Mouse (Mus musculus): ENCODE measurements around the gene Man1a2. TPM values are rescaled to one million over a fixed set of nuclear protein-coding genes. Genes with fewer than 3 reads are reported as not detected.

Gene Man1a2
- polyA plus RNA-seq, 1 experiment, result 4.9 TPM

DNA sequence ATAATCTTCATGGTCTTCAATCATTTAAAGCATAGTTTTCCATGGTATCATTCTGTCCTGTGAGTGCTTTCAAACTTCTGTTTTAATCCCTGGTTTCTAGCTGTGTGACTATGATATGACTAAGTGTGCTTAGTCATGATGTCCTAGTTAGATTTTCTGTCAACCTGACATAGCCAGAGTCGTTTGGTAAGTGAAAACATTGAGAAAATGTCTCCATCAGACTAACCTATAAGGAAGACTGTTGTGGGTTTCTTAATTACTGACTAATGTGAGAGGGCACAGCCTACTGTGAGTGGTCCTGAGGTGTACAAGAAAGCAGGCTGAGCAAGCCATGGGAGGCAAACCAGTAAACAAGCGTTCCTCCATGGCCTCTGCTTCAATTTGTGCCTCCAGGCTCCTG, 49.0 kb downstream of the Man1a2 start:
- no peak for TF ChIP-seq MAX (IDR thresholded peaks at IDR 0.05; ENCODE audit: low read depth)
- no peak for TF ChIP-seq CEBPB (IDR thresholded peaks at IDR 0.05; ENCODE audit: insufficient read depth, poor library complexity, severe bottlenecking)
- no peak for TF ChIP-seq POLR2AphosphoS2 (IDR thresholded peaks at IDR 0.05; ENCODE audit: insufficient read length, low read depth)
- Histone ChIP-seq H3K4me2 (ENCODE audit: low read depth) (no peak overlapping the region), H3K79me2 (ENCODE audit: control insufficient read depth, insufficient read depth) (no peaks in the 10 kb centered on the region), H3K4me3 (no peak overlapping the region), H3K36me3 (ENCODE audit: control insufficient read depth, insufficient read depth) (no peaks in the 10 kb centered on the region), H3ac (ENCODE audit: control insufficient read depth, insufficient read length) (no peak overlapping the region), H3K27me3 (ENCODE audit: control insufficient read depth, insufficient read depth, insufficient read length) (no peaks in the 10 kb centered on the region)

DNA sequence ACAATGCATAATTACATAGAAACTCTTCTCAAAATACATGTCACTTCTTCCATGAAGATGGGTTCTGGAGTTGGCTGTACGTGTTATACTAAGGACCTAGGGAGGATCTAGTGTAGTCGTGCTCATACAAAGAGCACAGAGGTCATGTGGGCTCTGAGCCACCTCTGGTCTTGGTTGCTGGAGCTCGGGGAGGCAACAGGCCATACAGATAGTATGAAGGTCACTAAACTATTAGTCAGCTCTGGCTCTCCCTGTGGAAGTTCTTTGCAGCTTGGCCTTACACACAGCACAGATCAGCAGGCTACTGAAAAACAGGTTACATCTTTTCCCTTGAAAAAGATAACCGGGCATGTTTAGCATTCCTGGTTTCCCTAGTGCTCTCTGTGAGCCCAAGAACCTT, 50.5 kb downstream of the Man1a2 start:
- H3K4me3 ChIP-seq, result no peak overlapping the region
- H3K79me2 ChIP-seq (ENCODE audit: control insufficient read depth, insufficient read depth), result no peaks in the 10 kb centered on the region
- H3K36me3 ChIP-seq (ENCODE audit: control insufficient read depth, insufficient read depth), result no peaks in the 10 kb centered on the region
- H3ac ChIP-seq (ENCODE audit: control insufficient read depth, insufficient read length), result no peak overlapping the region
- TF ChIP-seq REST (IDR thresholded peaks at IDR 0.05; ENCODE audit: insufficient read depth, insufficient read length) (no peak), E2F4 (IDR thresholded peaks at IDR 0.05; ENCODE audit: insufficient read depth) (no peak), POLR2A (IDR thresholded peaks at IDR 0.05; ENCODE audit: insufficient read length, low read depth) (no peak), POLR2AphosphoS2 (IDR thresholded peaks at IDR 0.05; ENCODE audit: insufficient read length, low read depth) (no peak), TCF3 (IDR thresholded peaks at IDR 0.05; ENCODE audit: insufficient read length, low read depth) (no peak), MYOG (IDR thresholded peaks at IDR 0.05; ENCODE audit: control insufficient read depth in 1 of 3, insufficient read depth in 1 of 3, insufficient read length in 2 of 3, low read depth in 2 of 3) (no peak), TCF12 (IDR thresholded peaks at IDR 0.05; ENCODE audit: insufficient read depth, poor library complexity, severe bottlenecking) (no peak), MAX (IDR thresholded peaks at IDR 0.05; ENCODE audit: low read depth) (no peak), SRF (IDR thresholded peaks at IDR 0.05; ENCODE audit: control insufficient read depth, insufficient read length, low read depth) (no peak), USF1 (IDR thresholded peaks at IDR 0.05; ENCODE audit: low read depth) (no peak), CEBPB (IDR thresholded peaks at IDR 0.05; ENCODE audit: insufficient read depth, poor library complexity, severe bottlenecking) (no peak), MYOD1 (IDR thresholded peaks at IDR 0.05; ENCODE audit: control insufficient read depth in 1 of 3, insufficient read length in 2 of 3, low read depth in 2 of 3) (no peak)
- H3K4me2 ChIP-seq (ENCODE audit: low read depth), result no peak overlapping the region
- H3K27me3 ChIP-seq (ENCODE audit: control insufficient read depth, insufficient read depth, insufficient read length), result no peaks in the 10 kb centered on the region

DNA sequence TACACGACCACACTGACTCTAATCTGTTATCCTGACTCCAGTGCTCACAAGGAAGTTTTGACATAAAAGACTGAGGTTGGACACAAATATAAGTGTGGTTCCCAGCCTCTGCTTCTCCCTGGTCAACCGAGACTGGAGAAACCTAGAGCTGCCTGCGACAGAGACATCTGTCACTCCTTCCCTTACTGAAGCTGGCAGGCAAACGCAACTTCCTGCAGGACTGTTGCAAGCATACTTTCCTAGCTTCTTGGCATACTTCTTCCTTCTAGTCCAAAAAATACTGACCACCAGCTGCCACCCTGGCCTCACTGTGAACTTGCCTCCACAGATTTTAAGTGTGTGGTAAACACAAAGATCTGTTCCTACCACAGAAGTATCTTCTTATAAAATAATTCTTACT, 66.8 kb downstream of the Man1a2 start:
- Histone ChIP-seq H3K27me3 (ENCODE audit: control insufficient read depth, insufficient read depth, insufficient read length) (no peaks in the 10 kb centered on the region), H3K36me3 (ENCODE audit: control insufficient read depth, insufficient read depth) (no peaks in the 10 kb centered on the region), H3K4me2 (ENCODE audit: low read depth) (no peak overlapping the region), H3ac (ENCODE audit: control insufficient read depth, insufficient read length) (no peak overlapping the region), H3K4me3 (no peak overlapping the region), H3K79me2 (ENCODE audit: control insufficient read depth, insufficient read depth) (no peaks in the 10 kb centered on the region)
- no peak for TF ChIP-seq MAX (IDR thresholded peaks at IDR 0.05; ENCODE audit: low read depth)
- no peak for TF ChIP-seq POLR2AphosphoS2 (IDR thresholded peaks at IDR 0.05; ENCODE audit: insufficient read length, low read depth)
- TF ChIP-seq REST (IDR thresholded peaks at IDR 0.05; ENCODE audit: insufficient read depth, insufficient read length), result no peak
- no peak for TF ChIP-seq MYOD1 (IDR thresholded peaks at IDR 0.05; ENCODE audit: control insufficient read depth in 1 of 3, insufficient read length in 2 of 3, low read depth in 2 of 3)
- TF ChIP-seq TCF12 (IDR thresholded peaks at IDR 0.05; ENCODE audit: insufficient read depth, poor library complexity, severe bottlenecking), result no peak
- no peak for TF ChIP-seq TCF3 (IDR thresholded peaks at IDR 0.05; ENCODE audit: insufficient read length, low read depth)
- TF ChIP-seq CEBPB (IDR thresholded peaks at IDR 0.05; ENCODE audit: insufficient read depth, poor library complexity, severe bottlenecking), result no peak; the same call in 1 of the 2 replicates
- TF ChIP-seq E2F4 (IDR thresholded peaks at IDR 0.05; ENCODE audit: insufficient read depth), result no peak
- TF ChIP-seq POLR2A (IDR thresholded peaks at IDR 0.05; ENCODE audit: insufficient read length, low read depth), result no peak
- no peak for TF ChIP-seq MYOG (IDR thresholded peaks at IDR 0.05; ENCODE audit: control insufficient read depth in 1 of 3, insufficient read depth in 1 of 3, insufficient read length in 2 of 3, low read depth in 2 of 3)
- TF ChIP-seq SRF (IDR thresholded peaks at IDR 0.05; ENCODE audit: control insufficient read depth, insufficient read length, low read depth), result no peak

DNA sequence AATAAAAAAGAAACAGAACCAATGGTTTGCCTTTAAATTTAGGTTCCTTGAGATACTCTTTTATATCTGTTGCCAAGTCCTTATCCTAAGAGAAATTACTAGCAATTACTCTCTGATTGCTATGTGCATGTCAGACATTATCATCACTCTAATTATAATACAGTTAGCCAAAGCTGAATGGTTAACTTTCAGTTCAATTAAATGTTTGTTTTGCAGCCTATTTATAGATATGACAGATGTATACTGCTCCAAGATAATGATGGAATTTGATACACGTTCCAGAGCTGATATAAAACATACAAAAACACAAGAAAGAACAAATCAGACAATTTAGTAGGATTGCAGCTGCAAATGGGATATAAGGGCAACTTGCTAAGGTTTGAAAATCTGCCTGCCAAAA, 74.4 kb downstream of the Man1a2 start:
- Histone ChIP-seq H3K36me3 (ENCODE audit: control insufficient read depth, insufficient read depth) (no peaks in the 10 kb centered on the region), H3K4me3 (no peak overlapping the region), H3ac (ENCODE audit: control insufficient read depth, insufficient read length) (no peak overlapping the region), H3K4me2 (ENCODE audit: low read depth) (no peak overlapping the region), H3K79me2 (ENCODE audit: control insufficient read depth, insufficient read depth) (no peaks in the 10 kb centered on the region), H3K27me3 (ENCODE audit: control insufficient read depth, insufficient read depth, insufficient read length) (no peaks in the 10 kb centered on the region)
- TF ChIP-seq TCF12 (IDR thresholded peaks at IDR 0.05; ENCODE audit: insufficient read depth, poor library complexity, severe bottlenecking) (no peak), MAX (IDR thresholded peaks at IDR 0.05; ENCODE audit: low read depth) (no peak), USF1 (IDR thresholded peaks at IDR 0.05; ENCODE audit: low read depth) (no peak), E2F4 (IDR thresholded peaks at IDR 0.05; ENCODE audit: insufficient read depth) (no peak), POLR2AphosphoS2 (IDR thresholded peaks at IDR 0.05; ENCODE audit: insufficient read length, low read depth) (no peak), REST (IDR thresholded peaks at IDR 0.05; ENCODE audit: insufficient read depth, insufficient read length) (no peak), MYOD1 (IDR thresholded peaks at IDR 0.05; ENCODE audit: control insufficient read depth in 1 of 3, insufficient read length in 2 of 3, low read depth in 2 of 3) (no peak), SRF (IDR thresholded peaks at IDR 0.05; ENCODE audit: control insufficient read depth, insufficient read length, low read depth) (no peak), MYOG (IDR thresholded peaks at IDR 0.05; ENCODE audit: control insufficient read depth in 1 of 3, insufficient read depth in 1 of 3, insufficient read length in 2 of 3, low read depth in 2 of 3) (no peak), POLR2A (IDR thresholded peaks at IDR 0.05; ENCODE audit: insufficient read length, low read depth) (no peak), CEBPB (IDR thresholded peaks at IDR 0.05; ENCODE audit: insufficient read depth, poor library complexity, severe bottlenecking) (no peak), TCF3 (IDR thresholded peaks at IDR 0.05; ENCODE audit: insufficient read length, low read depth) (no peak)

DNA sequence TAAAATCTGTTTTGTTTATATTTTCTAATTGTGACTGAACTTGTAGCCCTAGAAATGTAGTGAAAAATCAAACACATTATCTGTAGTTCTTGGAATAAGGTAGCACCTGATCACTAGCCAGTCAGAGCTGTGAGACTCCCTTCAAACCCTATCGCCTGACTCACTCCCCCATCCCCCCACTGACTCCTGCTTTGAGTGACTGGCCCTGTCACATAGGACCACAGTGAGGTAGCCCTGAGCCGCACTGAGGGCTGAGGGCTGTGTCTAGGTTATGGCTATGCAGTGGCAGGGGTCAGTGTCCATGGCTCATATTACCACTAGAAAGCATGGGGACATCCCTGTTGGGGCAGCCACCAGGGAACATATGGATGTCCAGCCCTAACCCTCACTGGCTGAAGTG, 80.8 kb downstream of the Man1a2 start:
- Histone ChIP-seq H3K27me3 (ENCODE audit: control insufficient read depth, insufficient read depth, insufficient read length) (no peaks in the 10 kb centered on the region), H3K4me3 (no peak overlapping the region), H3K79me2 (ENCODE audit: control insufficient read depth, insufficient read depth) (no peaks in the 10 kb centered on the region), H3ac (ENCODE audit: control insufficient read depth, insufficient read length) (no peak overlapping the region), H3K36me3 (ENCODE audit: control insufficient read depth, insufficient read depth) (no peaks in the 10 kb centered on the region), H3K4me2 (ENCODE audit: low read depth) (no peak overlapping the region)
- TF ChIP-seq MYOD1 (IDR thresholded peaks at IDR 0.05; ENCODE audit: control insufficient read depth in 1 of 3, insufficient read length in 2 of 3, low read depth in 2 of 3) (no peak), TCF3 (IDR thresholded peaks at IDR 0.05; ENCODE audit: insufficient read length, low read depth) (no peak), TCF12 (IDR thresholded peaks at IDR 0.05; ENCODE audit: insufficient read depth, poor library complexity, severe bottlenecking) (no peak), REST (IDR thresholded peaks at IDR 0.05; ENCODE audit: insufficient read depth, insufficient read length) (no peak), USF1 (IDR thresholded peaks at IDR 0.05; ENCODE audit: low read depth) (no peak), MAX (IDR thresholded peaks at IDR 0.05; ENCODE audit: low read depth) (no peak), E2F4 (IDR thresholded peaks at IDR 0.05; ENCODE audit: insufficient read depth) (no peak), MYOG (IDR thresholded peaks at IDR 0.05; ENCODE audit: control insufficient read depth in 1 of 3, insufficient read depth in 1 of 3, insufficient read length in 2 of 3, low read depth in 2 of 3) (no peak), SRF (IDR thresholded peaks at IDR 0.05; ENCODE audit: control insufficient read depth, insufficient read length, low read depth) (no peak), POLR2A (IDR thresholded peaks at IDR 0.05; ENCODE audit: insufficient read length, low read depth) (no peak), POLR2AphosphoS2 (IDR thresholded peaks at IDR 0.05; ENCODE audit: insufficient read length, low read depth) (no peak)
